Mouse (Mus musculus) ES-E14 (cell line): ENCODE measurements at regions not wholly inside any gene's neighbourhood (a gene's known extent, or its start where the extent isn't known, plus 50 kb on each side); places are given as distances from the start of the nearest gene placed in this dataset.

Experiments
- DNase-seq: peaks from one replicate; pipeline ENCODE4 v3.0.0-alpha.2; 2013; ENCODE audit warnings: low read depth, low spot score
- H3K27ac ChIP-seq: 2 replicates; pipeline ENCODE4 v1.5.1; 2012; ENCODE audit warnings: low read depth, mild to moderate bottlenecking, low read length, moderate library complexity, mixed read lengths; ENCODE audit not compliant: poor library complexity, insufficient read depth, severe bottlenecking
- H3K36me3 ChIP-seq: 2 replicates; pipeline ENCODE4 v1.6.1; 2012; ENCODE audit warnings: mild to moderate bottlenecking, low read length, moderate library complexity, mixed read lengths; ENCODE audit not compliant: control insufficient read depth, poor library complexity, insufficient read depth, severe bottlenecking
- H3K4me1 ChIP-seq, 2 experiments: fragments of 150-350 bp in 1 of 2; sonication (generic) in 1 of 2; 2 replicates each; pipeline ENCODE4 v1.6.1; 2012; ENCODE audit warnings: low read length in 2 of 2, mild to moderate bottlenecking in 1 of 2, mixed read lengths in 1 of 2; ENCODE audit not compliant: control insufficient read depth in 2 of 2, insufficient read depth in 2 of 2, poor library complexity in 1 of 2
- H3K4me3 ChIP-seq, 2 experiments: fragments of 150-350 bp in 1 of 2; sonication (generic) in 1 of 2; 2 replicates each; pipeline ENCODE4 v1.5.1; 2012; ENCODE audit warnings: low read length in 2 of 2, low read depth in 1 of 2, mild to moderate bottlenecking in 1 of 2, mixed read lengths in 1 of 2; ENCODE audit not compliant: insufficient read depth in 1 of 2, poor library complexity in 1 of 2, severe bottlenecking in 1 of 2
- H3K9ac ChIP-seq: 2 replicates; pipeline ENCODE4 v1.6.1; 2012; ENCODE audit warnings: low read depth, mild to moderate bottlenecking, low read length, mixed read lengths; ENCODE audit not compliant: poor library complexity, insufficient read depth, severe bottlenecking
- H3K9me3 ChIP-seq: fragments of 150-350 bp; sonication (generic); 2 replicates; pipeline ENCODE4 v1.6.1; 2012; ENCODE audit warnings: low read depth, mild to moderate bottlenecking, low read length; ENCODE audit not compliant: control insufficient read depth, insufficient read depth
- CHD2 ChIP-seq: IDR thresholded peaks from 2 replicates; pipeline ENCODE4 v1.6.1; 2014; ENCODE audit warnings: mild to moderate bottlenecking, low read depth, low read length, inconsistent platforms
- HCFC1 ChIP-seq: IDR thresholded peaks from 2 replicates; pipeline ENCODE4 v1.6.1; 2012; ENCODE audit warnings: low read length, inconsistent platforms, borderline replicate concordance; ENCODE audit not compliant: insufficient read depth
- MAFK ChIP-seq: IDR thresholded peaks from 2 replicates; pipeline ENCODE4 v1.6.1; 2014; ENCODE audit warnings: mild to moderate bottlenecking, low read depth, low read length, inconsistent platforms; ENCODE audit not compliant: insufficient read depth
- ZC3H11A ChIP-seq: IDR thresholded peaks from 2 replicates; pipeline ENCODE4 v1.6.1; 2012; ENCODE audit warnings: low read depth, mild to moderate bottlenecking, inconsistent platforms, low read length, borderline replicate concordance
- ZNF384 ChIP-seq: IDR thresholded peaks from 2 replicates; pipeline ENCODE4 v1.6.1; 2012; ENCODE audit warnings: low read depth, low read length, inconsistent platforms
- in situ Hi-C, 2 experiments: fragments of 600-800 bp; cut with MboI; formaldehyde crosslinking; loops; one replicate each; pipeline ENCODE4 v1.15.1; 2025; ENCODE audit warnings: low sequenced_read_pairs in 2 of 2, inconsistent platforms in 1 of 2; ENCODE audit not compliant: unreplicated experiment in 2 of 2

- in situ Hi-C loops = no loop called here
Measured at GRCm38 (mm10) chr4:131512768-131513167, 325.3 kb downstream of the Ptpru start.

GRCm38 (mm10) chr4:131520636-131521306 lies 317.3 kb downstream of the Ptpru start:
- Histone ChIP-seq H3K4me3 (no peak overlapping the region), H3K9me3 (no peaks in the 10 kb centered on the region), H3K27ac (no peak overlapping the region), H3K9ac (no peak overlapping the region), H3K4me1 (no peaks in the 10 kb centered on the region), H3K36me3 (no peaks in the 10 kb centered on the region)
- in situ Hi-C loops = no loop called here
- DNase-seq = no peak
- TF ChIP-seq ZC3H11A = no peak
- TF ChIP-seq HCFC1 = no peak
- TF ChIP-seq MAFK = no peak
- no peak for TF ChIP-seq CHD2
- no peak for TF ChIP-seq ZNF384

More at GRCm38 (mm10) chr4:131512768-131513167, 325.3 kb downstream of the Ptpru start:
- TF ChIP-seq HCFC1 (no peak), ZNF384 (no peak), CHD2 (no peak), ZC3H11A (no peak), MAFK (no peak)
- Histone ChIP-seq H3K9ac (no peak overlapping the region), H3K9me3 (no peaks in the 10 kb centered on the region), H3K36me3 (no peaks in the 10 kb centered on the region), H3K27ac (no peak overlapping the region), H3K4me1 (no peaks in the 10 kb centered on the region), H3K4me3 (no peak overlapping the region)
- DNase-seq = no peak

- Histone ChIP-seq H3K4me3 (no peak overlapping the region), H3K9ac (no peak overlapping the region), H3K4me1 (no peaks in the 10 kb centered on the region), H3K9me3 (no peaks in the 10 kb centered on the region), H3K27ac (no peak overlapping the region), H3K36me3 (no peaks in the 10 kb centered on the region)
- in situ Hi-C loops = no loop called here
- DNase-seq = no peak
- no peak for TF ChIP-seq MAFK
- no peak for TF ChIP-seq HCFC1
- TF ChIP-seq CHD2 = no peak
- TF ChIP-seq ZC3H11A = no peak
- no peak for TF ChIP-seq ZNF384
Measured at GRCm38 (mm10) chr4:131521307-131521651, 316.8 kb downstream of the Ptpru start.

- no peak for DNase-seq
- Histone ChIP-seq H3K4me3 (no peak overlapping the region), H3K27ac (no peak overlapping the region), H3K36me3 (no peaks in the 10 kb centered on the region), H3K9me3 (no peaks in the 10 kb centered on the region), H3K9ac (no peak overlapping the region), H3K4me1 (no peaks in the 10 kb centered on the region)
- in situ Hi-C loops = no loop called here
- TF ChIP-seq ZNF384 = no peak
- TF ChIP-seq ZC3H11A = no peak
- no peak for TF ChIP-seq CHD2
- no peak for TF ChIP-seq HCFC1
- TF ChIP-seq MAFK = no peak
Measured at GRCm38 (mm10) chr4:131525236-131525635, 312.9 kb downstream of the Ptpru start.

- TF ChIP-seq ZC3H11A (no peak), HCFC1 (no peak), CHD2 (no peak)
- H3K9ac ChIP-seq = no peak overlapping the region
- no peak overlapping the region for H3K4me3 ChIP-seq
- H3K27ac ChIP-seq = no peak overlapping the region
- no peaks in the 10 kb centered on the region for H3K4me1 ChIP-seq
- no peak for DNase-seq
- no peaks in the 10 kb centered on the region for H3K36me3 ChIP-seq
- no peaks in the 10 kb centered on the region for H3K9me3 ChIP-seq
- in situ Hi-C loops = no loop called here
Measured at GRCm38 (mm10) chr4:131530491-131530890, 307.6 kb downstream of the Ptpru start.
